Mouse (Mus musculus) spleen, adult 2 months (tissue): Measurements from ENCODE around the gene Bhlhe23. TPM values are rescaled to one million over a fixed set of nuclear protein-coding genes. Genes with fewer than 3 reads are reported as not detected.
A peak's percentile ranks its signal among the peaks of the same experiment; 100 is the strongest.

Experiments
- DNase-seq, 2 experiments: peaks; one replicate each; pipeline versions ENCODE4 v3.0.0 to v3.0.0-alpha.2; 2012 to 2021; ENCODE audit warnings: low spot score in 2 of 2, low read depth in 1 of 2
- H3K27ac ChIP-seq: fragments of 200-500 bp; 2 replicates; pipeline ENCODE4 v1.5.1; 2012; ENCODE audit warnings: low read length, inconsistent platforms; ENCODE audit not compliant: insufficient read depth
- H3K27me3 ChIP-seq: fragments of 200-500 bp; 2 replicates; pipeline ENCODE4 v1.6.1; 2012; ENCODE audit warnings: mild to moderate bottlenecking, moderate library complexity, low read length, inconsistent platforms; ENCODE audit not compliant: control insufficient read depth, insufficient read depth
- H3K36me3 ChIP-seq: fragments of 200-500 bp; 2 replicates; pipeline ENCODE4 v1.6.1; 2012; ENCODE audit warnings: mild to moderate bottlenecking, low read length, inconsistent platforms; ENCODE audit not compliant: control insufficient read depth, insufficient read depth
- H3K4me1 ChIP-seq: fragments of 200-500 bp; 2 replicates; pipeline ENCODE4 v1.6.1; 2011; ENCODE audit warnings: inconsistent platforms; ENCODE audit not compliant: control insufficient read depth, insufficient read depth, insufficient read length
- H3K4me3 ChIP-seq: fragments of 200-500 bp; 2 replicates; pipeline ENCODE4 v1.5.1; 2011; ENCODE audit warnings: mild to moderate bottlenecking, inconsistent platforms; ENCODE audit not compliant: insufficient read depth, insufficient read length; ENCODE audit errors: extremely low read depth
- CTCF ChIP-seq: fragments of 200-500 bp; IDR thresholded peaks from 2 replicates; pipeline ENCODE4 v1.5.1; 2011; ENCODE audit warnings: mild to moderate bottlenecking, inconsistent platforms; ENCODE audit not compliant: insufficient read depth, insufficient read length, insufficient replicate concordance; ENCODE audit errors: extremely low read depth
- POLR2A ChIP-seq: fragments of 200-500 bp; IDR thresholded peaks from 2 replicates; pipeline ENCODE4 v1.6.1; 2011; ENCODE audit warnings: low read depth, low read length, inconsistent platforms
- WGBS: fragments of 180-500 bp; shearing (Covaris S2); methylation state at CpG from one replicate; pipeline ENCODE4 v1.1.7; 2018; 5-methylcytosine and 5-hydroxymethylcytosine counted together
- polyA plus RNA-seq: library from polyadenylated mRNA; depleted of rRNA; stranded (reverse); fragments of >200 nt; gene quantifications from 2 replicates; pipeline ENCODE4 v1.2.3, GENCODE M21; 2012

Bhlhe23 gene
- polyA plus RNA-seq, 1 experiment = not detected

DNA sequence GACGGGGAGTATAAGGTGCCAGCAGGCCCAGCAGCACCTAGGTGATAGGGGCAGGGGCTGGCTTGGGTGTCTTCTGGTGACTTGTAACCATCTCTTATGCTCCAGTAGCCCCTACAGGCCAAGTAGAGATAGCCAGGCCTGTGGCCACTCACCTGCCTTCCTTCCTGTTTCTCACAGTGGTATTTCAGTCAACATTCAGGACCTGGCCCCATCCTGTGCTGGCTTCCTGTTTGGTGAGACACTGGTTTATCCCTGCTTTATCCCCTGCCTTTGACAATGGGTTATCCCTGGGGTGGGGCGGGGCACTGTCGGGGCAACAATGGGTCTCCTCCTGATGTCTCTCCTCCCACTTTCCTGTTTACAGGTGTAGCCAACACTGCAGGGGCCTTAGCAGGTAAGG lies 36.4 kb downstream of the Bhlhe23 start:
- Histone ChIP-seq H3K36me3 (peaks cover 1% of the 10 kb centered on the region; the same call in 1 of the 2 replicates), H3K27me3 (no peaks in the 10 kb centered on the region), H3K4me3 (no peak overlapping the region), H3K4me1 (no peaks in the 10 kb centered on the region), H3K27ac (no peak overlapping the region)
- DNase-seq = no peak
- TF ChIP-seq POLR2A (no peak), CTCF (no peak)
- 68% methylated on average over 3 of the region's 3 CpGs for WGBS

DNA sequence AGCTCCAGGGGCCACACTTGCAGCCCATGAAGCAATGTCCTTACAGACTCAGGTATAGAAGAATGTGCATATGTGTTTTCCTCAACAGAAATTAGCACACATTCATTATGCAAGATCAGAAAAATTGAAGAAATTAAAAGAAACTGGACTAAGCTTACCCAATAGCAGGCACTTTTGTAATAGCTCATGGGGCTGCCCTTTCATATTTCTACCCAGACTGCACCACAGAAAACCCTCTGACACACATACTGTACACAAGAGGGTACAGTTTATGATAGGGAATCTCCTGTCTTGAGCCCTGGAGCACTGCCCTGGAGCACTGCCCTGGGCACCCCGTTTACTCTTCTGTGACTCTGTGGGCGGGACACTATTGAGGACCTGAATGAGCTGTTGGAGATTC lies 38.7 kb downstream of the Bhlhe23 start:
- Histone ChIP-seq H3K4me3 (no peak overlapping the region), H3K27me3 (no peaks in the 10 kb centered on the region), H3K4me1 (no peaks in the 10 kb centered on the region), H3K36me3 (peaks cover 1% of the 10 kb centered on the region; the same call in 1 of the 2 replicates), H3K27ac (no peak overlapping the region)
- TF ChIP-seq CTCF = no peak
- no peak for TF ChIP-seq POLR2A
- no peak for DNase-seq
- WGBS = 85% methylated on average over 2 of the region's 2 CpGs

DNA sequence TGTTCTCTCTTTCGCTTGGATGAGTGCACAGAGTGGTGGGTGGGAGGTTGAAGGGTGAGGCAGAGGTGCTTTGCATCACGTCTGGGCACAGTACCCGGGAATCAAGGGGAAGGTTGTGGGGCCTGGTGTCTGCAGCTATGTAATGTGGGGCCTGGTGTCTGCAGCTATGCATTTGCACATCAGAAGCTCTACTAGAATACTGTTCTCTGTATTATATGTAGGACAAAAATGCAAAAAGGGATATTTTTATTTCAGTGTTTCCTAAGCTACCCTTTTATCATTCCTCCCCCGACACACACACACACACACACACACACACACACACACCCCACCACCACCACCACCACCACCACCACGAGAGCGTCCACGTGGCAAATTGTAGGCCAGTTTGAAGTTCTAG lies 41.5 kb downstream of the Bhlhe23 start:
- Histone ChIP-seq H3K36me3 (peaks cover 1% of the 10 kb centered on the region; the same call in 1 of the 2 replicates), H3K27ac (no peak overlapping the region), H3K4me1 (peaks cover 3% of the 10 kb centered on the region; the same call in 1 of the 2 replicates), H3K4me3 (no peak overlapping the region), H3K27me3 (no peaks in the 10 kb centered on the region)
- TF ChIP-seq POLR2A = no peak
- TF ChIP-seq CTCF = no peak
- WGBS = 82% methylated on average over 7 of the region's 7 CpGs
- no peak for DNase-seq

DNA sequence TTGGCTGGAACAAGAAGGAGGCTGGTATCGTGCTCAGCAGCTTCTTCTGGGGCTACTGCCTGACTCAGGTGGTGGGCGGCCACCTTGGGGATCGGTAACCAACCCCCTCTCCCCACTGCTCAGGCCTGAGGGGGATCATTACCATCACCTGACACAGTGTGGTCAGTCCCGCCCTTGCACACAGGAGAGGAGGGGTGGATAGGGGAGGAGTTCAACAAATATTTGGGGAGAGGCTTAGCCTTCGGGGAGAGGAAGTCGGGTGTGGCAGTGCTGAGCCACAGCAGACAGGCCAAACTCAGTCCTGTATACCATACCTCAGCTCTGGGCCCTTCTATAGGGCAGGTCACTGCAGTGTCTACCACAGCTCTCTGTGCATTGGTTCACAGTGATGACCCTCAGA lies 44.7 kb downstream of the Bhlhe23 start:
- Histone ChIP-seq H3K27ac (peak overlapping the region; percentile 90), H3K4me3 (peak overlapping the region; percentile 10; the same call in 1 of the 2 replicates), H3K36me3 (no peaks in the 10 kb centered on the region; the same call in 1 of the 2 replicates), H3K4me1 (peaks cover 23% of the 10 kb centered on the region; the same call in 1 of the 2 replicates), H3K27me3 (no peaks in the 10 kb centered on the region)
- no peak for DNase-seq
- TF ChIP-seq POLR2A (no peak), CTCF (no peak)
- 50% methylated on average over 6 of the region's 6 CpGs for WGBS

DNA sequence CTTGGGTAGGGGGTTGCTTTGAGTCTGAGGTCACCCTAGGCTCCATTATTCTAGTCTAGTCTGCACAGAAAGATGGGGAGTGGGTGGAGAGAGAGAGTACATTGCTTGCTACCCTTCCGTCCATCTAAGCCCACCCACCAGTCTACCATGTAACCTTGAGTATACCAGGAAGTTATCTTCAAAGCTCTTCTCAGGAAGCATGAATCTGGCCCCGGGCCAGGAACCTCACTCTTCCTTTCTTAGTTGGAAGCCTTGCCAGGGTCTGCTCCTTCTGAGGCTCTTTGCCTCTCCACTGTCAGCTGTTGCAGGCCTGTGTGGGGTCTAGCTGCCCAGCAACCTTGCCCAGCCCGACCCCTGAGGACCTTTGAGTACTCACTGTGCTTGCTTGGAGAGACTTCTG lies 45.7 kb downstream of the Bhlhe23 start:
- peak overlapping the region; percentile 90 for H3K27ac ChIP-seq
- no peaks in the 10 kb centered on the region for H3K27me3 ChIP-seq
- WGBS = 29% methylated on average over 3 of the region's 3 CpGs
- H3K4me1 ChIP-seq = peaks cover 26% of the 10 kb centered on the region; the same call in 1 of the 2 replicates
- peak; percentile 28 to 56 for DNase-seq
- TF ChIP-seq CTCF = no peak
- TF ChIP-seq POLR2A = no peak
- H3K36me3 ChIP-seq = no peaks in the 10 kb centered on the region; the same call in 1 of the 2 replicates
- no peak overlapping the region for H3K4me3 ChIP-seq

DNA sequence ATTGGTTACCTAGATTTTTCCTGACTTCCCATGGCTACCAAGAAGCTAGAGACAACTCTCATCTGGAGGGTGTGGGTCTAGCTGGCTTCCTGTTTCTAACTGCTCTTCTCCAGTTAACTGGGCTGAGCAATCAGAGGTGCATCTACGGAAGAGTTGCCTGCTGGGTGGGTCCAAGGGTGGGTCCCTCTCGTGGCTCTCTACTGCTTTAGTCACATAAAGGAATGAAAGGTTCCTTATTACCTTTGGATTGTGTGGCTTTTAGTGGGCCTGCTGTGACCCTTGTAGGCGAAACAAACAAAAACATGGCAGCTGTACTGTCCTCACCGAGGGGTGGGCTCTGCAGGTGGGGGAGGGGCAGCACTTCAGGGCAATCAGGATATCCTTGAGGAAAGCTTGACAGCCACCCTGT lies 49.1 kb downstream of the Bhlhe23 start:
- DNase-seq = no peak
- TF ChIP-seq CTCF = no peak
- TF ChIP-seq POLR2A = no peak
- Histone ChIP-seq H3K27me3 (no peaks in the 10 kb centered on the region), H3K36me3 (0 out of 2 replicates have a peak, but pooled peaks cover 2% of the 10 kb centered on the region), H3K4me3 (no peak overlapping the region), H3K4me1 (peaks cover 38% of the 10 kb centered on the region), H3K27ac (peak overlapping the region; percentile 94; the same call in 1 of the 2 replicates)
- 47% methylated on average over 4 of the region's 4 CpGs for WGBS

DNA sequence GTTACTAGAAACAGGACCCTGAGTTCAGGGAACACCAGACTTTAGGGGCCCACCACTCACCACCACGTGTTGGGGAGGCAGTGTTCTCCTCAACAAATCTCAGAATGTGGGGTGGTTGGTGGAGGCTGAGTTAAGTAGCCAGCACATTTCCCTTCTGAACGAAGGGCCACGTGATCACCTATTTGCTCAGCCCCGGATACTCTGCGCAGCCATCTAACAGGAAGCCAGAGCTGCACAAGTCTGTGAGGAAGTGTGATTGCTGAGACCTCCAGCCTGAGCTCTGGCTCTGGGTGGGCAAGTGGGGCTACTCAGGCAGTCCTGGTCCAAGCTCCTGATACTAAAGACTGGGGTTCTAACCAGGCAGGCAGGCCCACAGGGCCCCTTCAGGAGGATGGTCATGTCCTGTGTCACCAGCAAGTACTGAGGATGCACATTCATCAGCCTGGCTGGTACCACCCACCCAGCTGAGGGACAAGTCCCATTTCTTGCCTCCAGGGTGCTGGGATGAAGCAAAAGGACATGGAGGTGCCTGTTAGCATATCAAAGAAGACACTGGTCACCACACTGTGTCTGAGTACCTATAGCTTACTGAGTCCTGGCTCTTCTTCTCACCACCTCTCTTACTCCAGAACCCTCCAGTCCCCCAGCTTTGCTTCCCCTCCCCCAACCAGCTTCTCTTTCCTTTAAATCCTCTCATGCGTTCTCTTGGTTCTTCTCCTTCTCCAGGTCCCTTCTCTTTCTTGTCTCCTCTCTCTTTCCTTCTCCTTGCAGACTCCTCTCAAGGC lies 49.9 kb downstream of the Bhlhe23 start:
- Histone ChIP-seq H3K27ac (peak overlapping the region; percentile 94), H3K36me3 (peaks cover 5% of the 10 kb centered on the region), H3K4me3 (peak overlapping the region; percentile 54), H3K4me1 (peaks cover 38% of the 10 kb centered on the region), H3K27me3 (no peaks in the 10 kb centered on the region)
- DNase-seq = peak; percentile 62 to 77
- WGBS = 10% methylated on average over 6 of the region's 6 CpGs
- TF ChIP-seq POLR2A (peak; percentile 46), CTCF (no peak)
